Mouse (Mus musculus) thymus, adult 18-20 months (tissue): ENCODE data around the gene Rbks.
"Not testable (repeated sequence)": the region's sequence is repeated elsewhere in the genome, so short reads cannot be mapped to it uniquely, and the experiment has no call there.

Source experiments
- DNase-seq, 2 experiments: peaks; one replicate each; pipeline ENCODE4 v3.0.0; 2022; ENCODE audit warnings: mixed read lengths in 2 of 2

Gene Rbks

GRCm38 (mm10) chr5:31614339-31615025 is 82.9 kb downstream of the Rbks start:
- peak; percentile 28 to 46 for DNase-seq

- DNase-seq = peak; percentile 63 to 78
These were observed 83.6 kb downstream of the Rbks start for GRCm38 (mm10) chr5:31613852-31614286.

- no peak for DNase-seq
These were observed 86.2 kb downstream of the Rbks start for GRCm38 (mm10) chr5:31611186-31611585.

DNA sequence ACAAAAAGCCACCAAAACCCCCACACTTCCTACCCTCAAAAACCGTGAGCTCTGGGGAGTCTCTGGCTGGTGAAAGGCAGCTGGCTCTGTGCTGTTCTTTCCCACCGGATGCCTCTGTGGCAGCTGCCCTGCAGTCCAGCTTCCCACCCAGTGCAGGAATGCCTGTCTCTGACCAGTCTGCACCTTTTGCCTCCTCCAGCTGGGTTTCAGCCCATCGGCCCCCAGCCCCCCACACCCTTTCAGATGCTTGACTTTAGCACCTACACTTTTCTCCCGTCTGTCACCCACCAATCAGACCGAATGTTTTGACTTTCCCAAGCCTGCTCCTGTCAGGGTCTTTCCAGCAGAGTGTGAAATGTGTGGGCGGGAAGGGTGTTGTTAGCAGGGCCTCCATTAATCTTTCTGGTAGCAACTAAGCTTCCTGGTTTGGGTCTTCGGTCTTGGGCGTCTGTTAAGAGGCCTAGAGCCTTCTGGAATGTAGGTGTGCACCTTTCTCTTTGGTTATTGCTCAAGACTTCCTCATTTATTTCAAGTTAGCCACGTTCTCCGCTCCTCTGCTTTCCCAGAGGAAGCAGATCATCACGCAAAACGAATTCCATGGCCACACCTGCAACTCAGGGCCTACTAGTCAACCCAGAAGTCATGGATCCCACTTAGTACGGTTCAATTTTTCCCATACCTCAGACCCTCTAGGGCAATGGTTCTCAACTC is 86.9 kb downstream of the Rbks start:
- no peak for DNase-seq

GRCm38 (mm10) chr5:31606151-31606550 is 91.3 kb downstream of the Rbks start:
- DNase-seq = peak; percentile 60 to 68

GRCm38 (mm10) chr5:31603766-31604165 is 93.7 kb downstream of the Rbks start:
- DNase-seq = no peak

- DNase-seq = peak; percentile 63 to 70
These were observed 95.0 kb downstream of the Rbks start for GRCm38 (mm10) chr5:31602377-31602776.

DNA sequence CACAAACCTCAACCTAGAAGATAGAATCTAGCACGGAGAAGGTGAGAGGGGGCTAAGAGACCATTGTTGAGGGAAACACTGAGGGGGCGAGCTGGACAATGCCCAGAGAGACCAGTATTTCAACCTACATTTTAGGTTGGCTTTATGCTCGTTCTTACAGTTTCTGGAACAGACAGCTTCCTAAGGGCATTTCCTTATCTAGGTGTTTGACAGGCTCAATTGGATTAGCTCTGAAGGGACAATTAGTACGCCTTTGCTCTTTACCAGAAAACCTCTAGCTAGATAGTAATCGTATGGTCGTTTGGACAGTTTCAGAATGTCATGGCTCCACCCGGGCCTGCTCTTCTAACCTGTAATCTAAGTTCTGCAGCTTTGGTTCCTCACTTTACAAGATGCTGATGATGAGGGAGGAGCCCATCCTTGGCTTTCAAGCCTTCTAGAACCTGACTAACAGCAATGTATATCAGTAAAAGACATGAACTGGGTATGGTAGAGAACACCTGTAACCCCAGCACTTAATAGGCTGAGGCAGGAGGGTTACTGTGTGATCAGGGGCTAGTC is 96.2 kb downstream of the Rbks start:
- no peak for DNase-seq

GRCm38 (mm10) chr5:31599161-31599560 is 98.3 kb downstream of the Rbks start:
- DNase-seq = no peak

DNA sequence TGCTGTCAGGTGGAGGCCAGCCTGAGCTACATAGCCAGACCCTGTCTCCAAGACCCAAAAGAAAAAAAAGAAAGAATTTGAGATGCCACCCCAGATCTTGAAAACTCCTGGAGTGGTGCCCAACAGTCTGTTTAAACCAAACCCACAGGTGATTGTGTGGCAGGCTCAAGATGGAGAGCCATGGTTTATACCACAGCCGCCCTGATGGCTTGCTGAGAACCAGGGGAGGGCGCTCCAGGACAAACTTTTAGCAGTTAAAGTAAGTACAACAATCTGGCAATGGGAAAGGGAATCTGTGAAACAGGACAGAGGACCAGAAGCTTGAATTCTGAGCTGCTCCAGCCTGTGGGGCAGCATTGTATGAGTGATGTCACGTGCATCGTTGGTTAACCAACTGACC is 98.8 kb downstream of the Rbks start:
- DNase-seq = peak in 1 of 2 experiments; percentile 30

DNA sequence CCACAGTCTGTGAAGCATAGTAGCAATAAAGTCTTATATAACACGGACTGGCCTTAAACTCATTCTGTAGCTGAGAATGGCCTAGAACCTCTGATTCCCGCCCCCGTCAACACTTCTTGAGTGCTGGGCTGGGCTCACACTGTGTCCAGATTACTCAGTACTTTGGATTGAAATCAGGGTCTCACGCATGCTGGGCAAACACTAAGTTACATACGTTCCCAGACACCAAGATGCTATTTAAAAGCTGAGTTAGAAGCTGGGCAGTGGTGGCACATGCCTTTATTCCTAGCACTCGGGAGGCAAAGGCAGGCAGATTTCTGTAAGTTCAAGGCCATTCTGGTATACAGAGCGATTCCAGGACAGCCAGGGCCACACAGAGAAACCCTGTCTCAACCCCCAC is 99.3 kb downstream of the Rbks start:
- no peak for DNase-seq

- DNase-seq = no peak
These were observed 99.9 kb downstream of the Rbks start for GRCm38 (mm10) chr5:31597430-31597944.

GRCm38 (mm10) chr5:31596481-31597429 is 100.7 kb downstream of the Rbks start, which contains the start of gene Mrpl33:
Mrpl33 (plus strand) TSS chr5:31596935.
- peak; percentile 60 to 75 for DNase-seq

DNA sequence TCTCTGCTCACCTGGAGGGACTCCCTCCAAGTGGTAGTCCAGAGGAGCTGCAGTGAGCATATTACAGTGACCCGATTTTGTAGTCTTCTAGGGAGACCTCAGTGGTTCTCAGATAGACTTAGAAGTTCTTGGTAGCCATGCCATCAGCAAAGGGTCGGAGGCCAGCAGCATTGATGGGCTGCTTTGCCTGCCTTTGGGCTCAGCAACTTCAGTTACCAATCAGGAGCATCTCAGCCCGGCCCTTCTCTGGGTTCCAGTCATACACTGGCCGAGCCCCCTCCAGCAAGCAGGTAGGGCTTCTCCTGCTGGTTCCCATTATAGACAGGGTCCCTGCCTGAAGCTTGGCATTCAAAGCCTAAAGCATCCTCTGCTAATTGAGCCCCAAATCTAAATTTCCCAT is 101.6 kb downstream of the Rbks start:
- no peak for DNase-seq

- DNase-seq = no peak
These were observed 106.3 kb downstream of the Rbks start for GRCm38 (mm10) chr5:31591122-31591521.

DNA sequence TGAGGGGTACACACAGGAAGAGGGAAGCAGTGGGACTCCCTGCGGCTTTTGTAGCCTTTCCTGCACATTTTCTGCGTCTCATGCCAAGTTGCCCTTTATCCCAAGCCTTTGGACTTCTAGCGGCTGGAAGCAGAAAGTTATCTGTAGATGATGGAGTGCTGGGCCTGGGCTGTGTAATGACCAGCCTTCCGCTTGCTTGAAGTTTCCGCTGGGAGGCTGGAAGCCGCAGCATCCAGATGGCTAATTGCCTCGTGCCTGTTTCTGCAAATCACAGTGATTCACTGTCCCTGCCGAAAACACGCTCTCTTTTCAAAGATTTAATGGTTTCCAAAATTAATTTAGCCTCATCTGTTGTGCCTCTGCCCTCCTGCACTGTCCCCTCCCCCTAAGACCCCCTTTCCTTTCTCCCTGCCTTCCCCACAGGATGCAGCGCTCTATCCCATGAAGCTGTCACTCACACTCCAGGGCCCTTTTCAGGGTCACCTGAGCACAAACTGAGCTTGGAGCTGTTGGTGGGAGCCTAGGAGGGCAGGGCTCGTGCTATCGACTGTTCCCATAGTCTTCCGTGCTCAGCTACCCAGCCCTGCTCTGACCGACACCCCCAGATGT is 107.6 kb downstream of the Rbks start:
- no peak for DNase-seq

DNA sequence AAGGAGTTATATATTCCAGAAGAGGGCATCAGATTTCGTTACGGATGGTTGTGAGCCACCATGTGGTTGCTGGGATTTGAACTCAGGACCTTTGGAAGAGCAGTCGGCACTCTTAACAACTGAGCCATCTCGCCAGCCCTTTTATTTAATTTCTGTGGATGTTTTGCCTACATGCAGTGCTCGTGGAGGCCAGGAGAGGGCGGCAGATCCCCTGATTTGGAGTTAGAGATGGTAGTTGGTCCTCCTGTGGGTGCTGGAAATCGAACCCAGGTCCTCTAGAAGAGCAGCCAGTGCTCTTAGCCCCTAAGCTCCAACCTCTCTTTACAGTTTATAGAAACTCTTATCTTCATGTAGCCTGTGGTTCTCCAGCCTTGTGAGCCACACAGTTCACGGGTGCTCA is 108.8 kb downstream of the Rbks start:
- DNase-seq = not testable (repeated sequence)

DNA sequence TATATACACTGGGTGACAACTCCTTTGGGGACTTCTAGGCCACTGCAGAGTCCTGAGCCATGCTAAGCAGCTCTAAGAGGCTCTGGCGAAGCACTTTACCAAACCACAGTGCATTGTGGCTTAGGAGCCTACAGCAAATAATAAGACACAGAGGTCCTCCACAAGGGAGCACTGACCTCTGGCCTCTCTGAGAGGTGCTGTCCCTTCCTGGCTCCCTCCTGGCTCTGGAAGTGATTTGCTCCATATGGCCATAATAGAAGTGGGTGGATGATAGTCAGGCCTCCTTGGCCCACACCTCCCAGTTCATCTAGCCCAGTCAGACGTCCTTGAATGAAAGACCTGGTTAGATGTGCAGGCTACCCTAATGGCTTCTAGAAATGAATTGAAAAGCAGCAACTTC is 109.4 kb downstream of the Rbks start:
- no peak for DNase-seq

- no peak for DNase-seq
These were observed 111.9 kb downstream of the Rbks start for GRCm38 (mm10) chr5:31585526-31585925.

- DNase-seq = no peak
These were observed 114.2 kb downstream of the Rbks start for GRCm38 (mm10) chr5:31583261-31583660.

GRCm38 (mm10) chr5:31581932-31582331 is 115.5 kb downstream of the Rbks start:
- DNase-seq = no peak

- DNase-seq = no peak
These were observed 116.2 kb downstream of the Rbks start for GRCm38 (mm10) chr5:31581263-31581662.
